Mouse (Mus musculus): Measurements from ENCODE around the gene Sorbs1. TPM values are rescaled to one million over a fixed set of nuclear protein-coding genes. Genes with fewer than 3 reads are reported as not detected.

The Sorbs1 gene
- total RNA-seq, 2 experiments from 2014 or later, result 523 to 539 TPM

- intact Hi-C loops (cut with DNase I), result no loop called here
Measured at GRCm38 (mm10) chr19:40451307-40451706, 62.3 kb downstream of the Sorbs1 start.

GRCm38 (mm10) chr19:40446525-40446924 is 67.1 kb downstream of the Sorbs1 start:
- intact Hi-C loops (cut with DNase I), result no loop called here
- no peak for DNase-seq

More at GRCm38 (mm10) chr19:40451307-40451706, 62.3 kb downstream of the Sorbs1 start:
- DNase-seq, result no peak

GRCm38 (mm10) chr19:40442377-40442776 is 71.2 kb downstream of the Sorbs1 start:
- no peak for DNase-seq
- intact Hi-C loops (cut with DNase I), result no loop called here

DNA sequence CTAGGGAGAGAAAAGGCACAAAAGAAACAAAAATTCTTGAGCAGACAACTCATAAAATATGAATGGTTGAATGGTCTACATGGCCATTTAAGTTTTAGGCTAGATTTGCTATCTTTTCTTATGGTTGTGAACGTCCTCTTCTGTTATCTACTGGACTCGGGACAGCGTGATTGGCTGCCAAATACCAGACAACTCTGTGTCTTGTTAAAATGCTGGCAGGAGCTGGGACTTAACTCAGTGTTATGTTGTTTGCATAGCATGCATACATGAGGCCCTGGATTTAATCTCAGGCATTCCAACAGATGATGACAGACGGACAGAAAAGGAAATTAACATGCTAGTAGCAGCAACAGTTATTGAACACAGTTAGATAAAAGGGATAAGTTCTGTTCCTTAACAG is 72.6 kb downstream of the Sorbs1 start:
- DNase-seq, result no peak
- intact Hi-C loops (cut with DNase I), result no loop called here

GRCm38 (mm10) chr19:40438907-40439306 is 74.7 kb downstream of the Sorbs1 start:
- no peak for DNase-seq
- intact Hi-C loops (cut with DNase I), result loop anchor here (2.0 to 5.0 kb wide), 3 partner anchors 24 to 74 kb away; partner anchors contain the start of gene Sorbs1

- intact Hi-C loops (cut with DNase I), result loop anchor here (1.0 to 5.0 kb wide), 4 partner anchors 25 to 75 kb away; partner anchors contain the start of gene Sorbs1
- DNase-seq, result peak; percentile 57 to 68
Measured at GRCm38 (mm10) chr19:40437651-40438068, 75.9 kb downstream of the Sorbs1 start.

GRCm38 (mm10) chr19:40436465-40437200 is 76.9 kb downstream of the Sorbs1 start:
- peak; percentile 70 to 72 for DNase-seq
- intact Hi-C loops (cut with DNase I), result loop anchor here (1.0 to 5.0 kb wide), 2 partner anchors 41 to 51 kb away; no protein-coding TSS in a partner anchor

GRCm38 (mm10) chr19:40435797-40436196 is 77.8 kb downstream of the Sorbs1 start:
- intact Hi-C loops (cut with DNase I), result loop anchor here (5.0 kb wide), 1 partner anchor 52 kb away; no protein-coding TSS in a partner anchor
- DNase-seq, result no peak

- intact Hi-C loops (cut with DNase I), result loop anchor here (5.0 kb wide), 1 partner anchor 52 kb away; no protein-coding TSS in a partner anchor
- DNase-seq, result peak; percentile 36 to 47
Measured at GRCm38 (mm10) chr19:40435045-40435444, 78.5 kb downstream of the Sorbs1 start.

- intact Hi-C loops (cut with DNase I), result no loop called here
- DNase-seq, result no peak
Measured at GRCm38 (mm10) chr19:40434042-40434869, 79.3 kb downstream of the Sorbs1 start.

DNA sequence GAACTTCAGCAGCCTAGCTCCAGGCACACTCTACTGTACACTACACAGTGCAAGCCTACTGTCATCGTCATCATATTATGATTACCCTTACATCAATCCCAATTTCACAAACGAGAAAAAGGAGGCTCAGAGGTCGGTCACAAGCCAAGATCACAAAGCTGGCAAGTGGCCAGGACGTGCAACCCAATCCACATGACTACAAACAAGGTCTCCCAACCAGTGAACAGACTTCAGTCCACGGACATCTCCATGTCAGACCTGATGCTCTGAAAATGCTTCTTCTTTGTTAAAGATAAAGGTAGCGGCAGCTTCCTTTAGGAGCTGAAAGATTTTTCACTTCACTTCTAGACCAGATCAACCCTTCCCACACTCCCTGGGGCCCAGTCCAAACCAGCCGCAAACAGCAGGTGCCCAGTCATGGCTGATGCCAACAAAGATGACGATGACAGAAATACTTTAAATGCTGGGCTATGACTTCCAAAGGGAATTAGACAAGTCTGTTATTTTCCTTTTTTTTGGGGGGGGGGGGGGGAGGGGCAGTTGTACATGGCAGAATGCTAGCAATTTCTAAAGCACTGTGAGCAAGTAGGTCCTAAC is 80.2 kb downstream of the Sorbs1 start:
- intact Hi-C loops (cut with DNase I), result no loop called here
- peak; percentile 40 to 41 for DNase-seq

DNA sequence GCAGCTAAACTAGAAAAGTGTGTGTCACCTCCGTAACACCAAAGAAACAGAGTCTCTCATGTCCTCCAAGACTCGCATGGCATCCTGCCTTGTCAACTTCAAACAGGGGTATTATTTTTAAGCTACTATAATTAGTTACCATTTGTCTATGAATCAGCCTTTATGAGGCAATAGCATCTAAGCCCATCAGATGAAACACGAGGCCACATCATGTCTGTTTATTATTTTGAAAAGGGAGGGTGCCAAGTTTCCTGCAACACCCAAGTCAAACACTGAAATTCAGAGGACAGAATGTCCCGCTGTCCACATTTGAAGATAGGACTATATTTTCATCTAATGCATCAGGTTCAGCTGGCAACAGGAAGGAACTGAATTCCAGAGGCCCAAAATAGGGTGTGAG is 81.6 kb downstream of the Sorbs1 start:
- intact Hi-C loops (cut with DNase I), result no loop called here
- DNase-seq, result peak; percentile 34 to 56

GRCm38 (mm10) chr19:40429572-40429971 is 84.0 kb downstream of the Sorbs1 start:
- no peak for DNase-seq
- intact Hi-C loops (cut with DNase I), result no loop called here

DNA sequence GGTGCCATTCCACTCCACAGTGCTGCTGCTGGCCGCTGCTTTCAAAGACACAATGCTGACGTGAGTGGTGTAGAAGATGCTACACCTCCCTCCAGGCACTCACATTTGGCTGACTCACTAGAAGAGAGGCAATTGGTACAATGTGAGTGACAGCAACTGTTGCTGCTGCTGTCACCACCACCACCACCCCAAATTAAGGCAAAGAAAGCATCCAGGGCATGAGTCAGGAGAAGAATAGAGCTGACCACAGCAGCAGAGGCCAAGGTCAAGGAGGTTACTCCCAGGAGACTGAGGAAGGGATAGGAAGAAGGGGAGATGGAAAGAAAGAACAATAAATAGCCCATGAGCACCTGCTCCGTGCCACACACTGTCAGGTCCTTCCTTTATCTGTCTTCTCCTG is 84.4 kb downstream of the Sorbs1 start:
- intact Hi-C loops (cut with DNase I), result no loop called here
- DNase-seq, result no peak

GRCm38 (mm10) chr19:40426103-40426960 is 87.2 kb downstream of the Sorbs1 start:
- DNase-seq, result no peak
- intact Hi-C loops (cut with DNase I), result no loop called here

DNA sequence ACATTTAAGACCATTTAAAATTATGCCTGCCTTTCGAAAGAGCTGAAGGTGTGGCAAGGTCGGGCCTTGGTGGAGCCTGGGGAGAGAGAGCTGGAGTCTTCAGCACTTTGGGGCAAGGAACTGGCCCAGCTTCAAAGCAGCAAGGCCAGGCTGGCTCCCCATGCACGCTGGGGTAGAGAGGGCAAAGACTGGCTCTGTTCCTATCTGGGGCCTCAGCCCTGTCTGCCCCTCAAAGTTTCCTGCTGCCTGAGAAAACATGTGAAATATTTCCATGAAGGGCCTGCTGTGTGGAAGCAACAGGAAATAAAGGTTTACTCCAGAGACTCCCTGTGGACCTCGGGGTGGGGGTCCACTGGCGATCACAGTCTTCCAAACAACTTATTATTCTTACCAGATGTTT is 88.3 kb downstream of the Sorbs1 start:
- no peak for DNase-seq
- intact Hi-C loops (cut with DNase I), result no loop called here

DNA sequence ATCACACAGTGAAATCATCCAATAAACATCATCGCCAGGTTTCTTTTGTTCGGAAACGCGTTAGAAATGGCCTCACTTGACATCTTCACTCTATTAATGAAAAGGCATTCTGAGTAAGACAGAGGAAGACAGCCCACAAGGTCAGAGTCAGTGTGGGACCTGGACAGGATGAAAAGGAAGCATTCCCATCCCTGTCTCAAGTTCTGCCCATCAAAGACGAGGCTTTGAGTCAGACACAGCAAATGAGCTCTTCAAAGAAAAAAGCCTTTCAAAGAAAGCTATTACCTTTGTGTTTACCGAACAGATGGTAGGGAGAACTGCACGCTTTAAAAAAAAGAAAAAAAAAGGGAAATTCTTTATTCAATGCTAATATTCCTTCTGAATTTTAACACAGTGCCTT is 92.5 kb downstream of the Sorbs1 start:
- no peak for DNase-seq
- intact Hi-C loops (cut with DNase I), result no loop called here

DNA sequence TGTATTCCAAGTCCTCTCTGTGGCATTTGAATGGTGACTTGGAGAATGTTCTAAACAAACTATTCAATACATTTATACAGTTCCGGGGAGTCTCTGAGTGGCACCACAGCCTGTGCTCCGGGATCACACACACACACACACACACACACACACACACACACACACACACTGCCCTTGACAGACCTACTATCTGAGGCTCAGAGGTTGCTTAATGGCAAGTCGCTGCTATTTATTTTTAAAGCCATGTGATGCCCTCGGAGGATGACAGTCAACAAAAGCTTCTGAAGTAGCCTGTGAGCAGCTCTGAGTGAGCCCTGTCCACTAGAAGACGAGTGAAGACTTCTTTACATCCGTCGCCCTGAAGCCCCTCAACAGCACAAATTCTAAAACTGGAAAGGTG is 94.3 kb downstream of the Sorbs1 start:
- no peak for DNase-seq
- intact Hi-C loops (cut with DNase I), result no loop called here

- no peak for DNase-seq
- intact Hi-C loops (cut with DNase I), result no loop called here
Measured at GRCm38 (mm10) chr19:40417155-40417821, 96.3 kb downstream of the Sorbs1 start.

All from heart, postnatal 14 days (tissue).